ENCODE assay signal across 8 mouse cellular contexts in the genomic region with DNA sequence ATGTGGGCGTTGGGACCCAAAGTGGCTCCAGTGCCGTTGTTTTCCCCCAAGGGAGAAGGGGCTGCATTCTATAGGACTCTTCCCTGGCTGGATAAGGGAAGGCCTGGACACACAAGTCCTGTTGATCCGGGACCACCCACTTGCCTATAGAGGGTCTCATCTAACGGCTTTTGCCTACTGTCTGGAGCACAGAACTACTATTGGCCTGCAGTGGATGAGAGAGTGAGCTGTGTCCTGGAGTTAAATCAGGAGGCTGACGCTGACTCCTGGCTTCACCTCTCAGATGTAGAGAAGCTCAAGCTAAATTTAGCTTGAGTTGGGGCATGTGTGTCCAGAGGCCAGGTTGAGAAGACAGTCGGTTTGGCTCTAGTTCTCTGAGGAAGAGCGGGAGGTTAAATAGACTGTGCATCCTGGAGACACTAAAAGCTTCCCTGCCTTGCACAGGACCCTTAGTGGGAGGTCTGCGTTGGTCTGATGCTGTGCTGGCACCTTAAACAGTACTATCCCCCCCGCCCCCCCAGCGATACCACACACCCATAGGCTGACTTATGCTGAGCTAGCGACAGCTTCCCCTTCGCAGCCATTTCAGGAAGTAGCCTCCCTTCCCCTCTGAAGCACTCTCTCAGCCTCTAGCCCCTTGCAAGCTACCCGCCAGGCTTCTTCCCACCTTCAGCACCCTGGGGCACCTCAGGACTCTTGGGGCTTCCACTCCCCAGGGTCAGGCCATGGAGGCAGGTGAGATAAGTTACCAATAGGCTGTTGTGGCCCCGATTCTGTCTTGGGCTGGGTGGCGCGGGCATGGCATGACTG. TPM values are rescaled to one million over a fixed set of nuclear protein-coding genes. Genes with fewer than 3 reads are reported as not detected.
A peak's percentile ranks its signal among the peaks of the same experiment; 100 is the strongest.
DNase-seq lines count a peak whose midpoint lies in the region; ATAC-seq and TF ChIP-seq lines count a peak whose summit lies in the region.

No protein-coding gene starts in this region.

- 30% methylated on average over 16 of the region's 16 CpGs for WGBS in forebrain, embryonic 10.5 days
- WGBS in hindbrain, embryonic 14.5 days, result 26% methylated on average over 16 of the region's 16 CpGs

- peaks cover 49% of the 10 kb centered on the region for H3K36me3 ChIP-seq in E14TG2a.4 (ENCODE audit: insufficient read depth, low read length)
- H3K36me3 ChIP-seq in forebrain, embryonic 10.5 days (replicated peaks), result peaks cover 67% of the 10 kb centered on the region
- H3K36me3 ChIP-seq in hindbrain, embryonic 14.5 days (replicated peaks; ENCODE audit: control insufficient read depth, insufficient read depth), result peaks cover 36% of the 10 kb centered on the region

- H3K9me3 ChIP-seq in E14TG2a.4 (ENCODE audit: low read length), result no peaks in the 10 kb centered on the region
- H3K9me3 ChIP-seq in forebrain, embryonic 10.5 days, result no peaks in the 10 kb centered on the region
- no peaks in the 10 kb centered on the region for H3K9me3 ChIP-seq in hindbrain, embryonic 14.5 days (ENCODE audit: control insufficient read depth, low read length)

- peak overlapping the region; percentile 93 for H3K4me3 ChIP-seq in E14TG2a.4 (replicated peaks; ENCODE audit: low read length)
- H3K4me3 ChIP-seq in forebrain, embryonic 10.5 days, result peak overlapping the region; percentile 83
- peak overlapping the region; percentile 96 for H3K4me3 ChIP-seq in hindbrain, embryonic 14.5 days (replicated peaks; ENCODE audit: low read length)

- peak overlapping the region; percentile 98 for H3K27ac ChIP-seq in forebrain, embryonic 10.5 days
- peak overlapping the region; percentile 95 for H3K27ac ChIP-seq in hindbrain, embryonic 14.5 days

- peak; percentile 70 for DNase-seq in 3T3-L1 (ENCODE audit: low read depth, low spot score)
- no peak for DNase-seq in forebrain, embryonic 10.5 days (ENCODE audit: extremely low spot score, low spot score)
- DNase-seq in hindbrain, embryonic 14.5 days (ENCODE audit: low spot score), result peak; percentile 31
- DNase-seq in lung, postnatal 25 days (ENCODE audit: low spot score), result peak; percentile 36
- DNase-seq in spleen, postnatal 36 days (ENCODE audit: low spot score in 2 of 2), result peak; percentile 76 to 78
- DNase-seq in layer of hippocampus, postnatal 10 days (ENCODE audit: low spot score in 2 of 2), result no peak
- DNase-seq in kidney, adult 8-10 months, result no peak

- peak overlapping the region; percentile 78 for H3K4me2 ChIP-seq in hindbrain, embryonic 14.5 days (replicated peaks)

- peaks cover 37% of the 10 kb centered on the region for H3K4me1 ChIP-seq in E14TG2a.4 (replicated peaks; ENCODE audit: low read depth, low read length)
- H3K4me1 ChIP-seq in forebrain, embryonic 10.5 days, result peaks cover 27% of the 10 kb centered on the region
- H3K4me1 ChIP-seq in hindbrain, embryonic 14.5 days (replicated peaks; ENCODE audit: control insufficient read depth, insufficient read depth, low read length), result peaks cover 12% of the 10 kb centered on the region

- peak; percentile 46 for ATAC-seq in hindbrain, embryonic 14.5 days (ENCODE audit: low FRiP score)

- H3K27me3 ChIP-seq in E14TG2a.4 (ENCODE audit: insufficient read depth, low read length), result no peaks in the 10 kb centered on the region
- no peaks in the 10 kb centered on the region for H3K27me3 ChIP-seq in forebrain, embryonic 10.5 days (ENCODE audit: poor library complexity, severe bottlenecking)
- H3K27me3 ChIP-seq in hindbrain, embryonic 14.5 days (ENCODE audit: control insufficient read depth, insufficient read depth, low read length), result no peaks in the 10 kb centered on the region

- peak overlapping the region; percentile 95 for H3K9ac ChIP-seq in hindbrain, embryonic 14.5 days

- no peak for TF ChIP-seq CTCF in E14TG2a.4 (conservative IDR thresholded peaks at IDR 0.05; ENCODE audit: low read length)

RNA-seq across cellular contexts. Expression of a gene that starts 1.2 kb away (rescaled TPM):
- polyA plus RNA-seq in forebrain, embryonic 10.5 days (2016; fragmentation: Nextera tagmentation; extraction: Ambion mirVana), result 7.0 and 7.2 TPM in 2 replicates
- 7.1 and 8.9 TPM in 2 replicates for polyA plus RNA-seq in hindbrain, embryonic 14.5 days (2014; fragmentation: Nextera tagmentation; extraction: Ambion mirVana)
- total RNA-seq in layer of hippocampus, postnatal 10 days (2021), result 10 to 100 TPM; 23.1 to 28.8 TPM

RNA-seq across cellular contexts. Expression of a gene that starts 12.2 kb away (rescaled TPM):
- 21.3 and 26.4 TPM in 2 replicates for polyA plus RNA-seq in forebrain, embryonic 10.5 days (2016; fragmentation: Nextera tagmentation; extraction: Ambion mirVana)
- polyA plus RNA-seq in hindbrain, embryonic 14.5 days (2014; fragmentation: Nextera tagmentation; extraction: Ambion mirVana), result 10.1 and 10.5 TPM in 2 replicates
- total RNA-seq in layer of hippocampus, postnatal 10 days (2021), result 10 to 100 TPM; 29.8 to 34.6 TPM

RNA-seq across cellular contexts. Expression of a gene that starts 18.2 kb away (rescaled TPM):
- 69.6 and 75.4 TPM in 2 replicates for polyA plus RNA-seq in forebrain, embryonic 10.5 days (2016; fragmentation: Nextera tagmentation; extraction: Ambion mirVana)
- 42.9 and 48.0 TPM in 2 replicates for polyA plus RNA-seq in hindbrain, embryonic 14.5 days (2014; fragmentation: Nextera tagmentation; extraction: Ambion mirVana)
- total RNA-seq in layer of hippocampus, postnatal 10 days (2021), result 10 to 100 TPM; 48.6 to 52.3 TPM

RNA-seq across cellular contexts. Expression of a gene that starts 22.8 kb away (rescaled TPM):
- polyA plus RNA-seq in forebrain, embryonic 10.5 days (2016; fragmentation: Nextera tagmentation; extraction: Ambion mirVana), result 4.5 and 5.8 TPM in 2 replicates
- 1.8 and 1.9 TPM in 2 replicates for polyA plus RNA-seq in hindbrain, embryonic 14.5 days (2014; fragmentation: Nextera tagmentation; extraction: Ambion mirVana)
- total RNA-seq in layer of hippocampus, postnatal 10 days (2021), result not detected

RNA-seq across cellular contexts. Expression of a gene that starts 26.8 kb away (rescaled TPM):
- 12.4 and 14.4 TPM in 2 replicates for polyA plus RNA-seq in forebrain, embryonic 10.5 days (2016; fragmentation: Nextera tagmentation; extraction: Ambion mirVana)
- polyA plus RNA-seq in hindbrain, embryonic 14.5 days (2014; fragmentation: Nextera tagmentation; extraction: Ambion mirVana), result 12.3 and 14.7 TPM in 2 replicates
- 10 to 100 TPM; 79.6 to 94.1 TPM for total RNA-seq in layer of hippocampus, postnatal 10 days (2021)

Comparison
In these comparisons a context has a peak if more than half of its experiments do, and no peak if none do; other contexts are left out.
1. DNase-seq: peak in 3T3-L1 (single experiment), hindbrain, embryonic 14.5 days (single experiment), lung, postnatal 25 days (single experiment) and spleen, postnatal 36 days (2 of 2); none in forebrain, embryonic 10.5 days (single experiment), layer of hippocampus, postnatal 10 days (0 of 2) and kidney, adult 8-10 months (0 of 2).
2. Peak in every context shown above with its lines, with median percentiles within 50 percentile points of each other: H3K4me3 ChIP-seq.